Mouse (Mus musculus): ENCODE data around the gene Cisd2. TPM values are rescaled to one million over a fixed set of nuclear protein-coding genes. Genes with fewer than 3 reads are reported as not detected.

Cisd2 gene
- polyA plus RNA-seq, 1 experiment from 2014 or later, result 26.6 TPM

DNA sequence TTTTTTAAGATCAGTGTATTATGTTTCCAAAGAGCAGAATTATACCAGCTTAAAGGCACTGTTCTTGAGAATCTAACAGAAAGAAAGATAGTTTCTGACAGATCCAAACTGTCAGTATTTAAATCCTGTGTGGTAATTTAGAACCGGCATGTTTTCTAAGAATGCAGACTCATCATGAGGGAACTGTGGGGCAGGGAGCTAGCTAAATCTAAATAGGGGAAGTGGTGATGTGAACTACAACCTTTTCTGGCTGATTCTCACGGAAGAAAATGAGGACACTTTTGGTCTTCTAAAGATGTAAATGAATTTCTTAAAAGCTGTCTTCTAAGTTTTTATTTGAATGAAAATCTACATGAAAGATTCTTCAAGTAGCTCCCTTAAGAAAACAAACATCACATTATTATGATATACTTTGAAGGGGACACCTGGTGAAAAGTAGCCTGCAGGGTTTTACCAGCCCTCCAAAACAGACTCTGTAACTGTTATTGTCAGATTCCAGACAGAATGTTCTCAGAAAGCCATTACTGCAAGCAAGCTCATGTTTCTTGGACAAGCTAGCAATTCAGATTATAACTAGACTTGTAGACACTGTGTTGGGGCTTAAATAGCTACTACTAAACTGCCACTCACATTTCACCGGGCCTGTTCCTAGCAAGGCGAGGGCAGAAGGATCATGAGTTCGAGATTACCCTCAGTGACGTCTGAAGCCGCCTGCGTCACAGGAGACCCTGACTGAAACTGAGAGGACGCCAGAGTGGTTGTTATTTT, 3.0 kb downstream of the Cisd2 start:
- peak overlapping the region; percentile 73 for H3K27ac ChIP-seq (ENCODE audit: low read depth)
- no peak overlapping the region for H3K4me3 ChIP-seq (ENCODE audit: low read depth, low read length)
- no peaks in the 10 kb centered on the region for H3K27me3 ChIP-seq (ENCODE audit: insufficient read depth, low read length)
- peak overlapping the region; percentile 39 for H3K9ac ChIP-seq (replicated peaks)
- no peaks in the 10 kb centered on the region for H3K9me3 ChIP-seq (ENCODE audit: low read length)
- H3K36me3 ChIP-seq (replicated peaks; ENCODE audit: insufficient read depth, low read length), result 0 out of 2 replicates have a peak, but pooled peaks cover 4% of the 10 kb centered on the region
- WGBS (ENCODE audit: insufficient replicate concordance), result 69% methylated on average over 9 of the region's 9 CpGs
- no peak for TF ChIP-seq CTCF (IDR thresholded peaks at IDR 0.05; ENCODE audit: low read depth)
- TF ChIP-seq EP300 (IDR thresholded peaks at IDR 0.05; ENCODE audit: low read depth), result no peak
- no peak for ATAC-seq
- H3K4me2 ChIP-seq (ENCODE audit: low read depth, low read length), result peak overlapping the region; percentile 81
- no peak for DNase-seq
- H3K4me1 ChIP-seq (ENCODE audit: insufficient read depth), result peaks cover 12% of the 10 kb centered on the region

DNA sequence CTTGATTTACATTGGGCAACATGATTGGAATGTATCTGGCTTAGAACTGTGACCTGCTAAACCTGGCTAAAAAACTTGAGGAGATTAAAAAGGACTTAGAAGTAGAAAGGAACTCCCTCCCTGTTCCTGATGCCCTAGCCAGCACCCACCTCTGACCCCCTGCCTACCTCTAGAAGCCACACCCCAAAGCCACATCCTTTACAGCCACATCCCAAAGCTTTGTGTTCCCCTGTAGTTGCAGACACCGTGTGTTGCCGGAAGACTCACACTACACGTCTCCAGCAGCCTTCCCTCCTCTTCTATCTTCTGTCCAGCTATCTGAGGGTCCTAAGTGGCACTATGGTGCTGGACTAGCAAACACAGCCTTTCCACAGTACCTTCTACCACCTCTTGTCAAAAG, 5.9 kb downstream of the Cisd2 start:
- Histone ChIP-seq H3K36me3 (replicated peaks; ENCODE audit: insufficient read depth, low read length) (peaks cover 6% of the 10 kb centered on the region; the same call in 1 of the 2 replicates), H3K9me3 (ENCODE audit: low read length) (no peaks in the 10 kb centered on the region), H3K4me2 (ENCODE audit: low read depth, low read length) (no peak overlapping the region), H3K9ac (replicated peaks) (no peak overlapping the region), H3K4me3 (ENCODE audit: low read depth, low read length) (no peak overlapping the region), H3K27me3 (ENCODE audit: insufficient read depth, low read length) (no peaks in the 10 kb centered on the region), H3K27ac (ENCODE audit: low read depth) (no peak overlapping the region), H3K4me1 (ENCODE audit: insufficient read depth) (peaks cover 12% of the 10 kb centered on the region)
- DNase-seq (no peak), ATAC-seq (no peak)
- TF ChIP-seq CTCF (IDR thresholded peaks at IDR 0.05; ENCODE audit: low read depth) (no peak), EP300 (IDR thresholded peaks at IDR 0.05; ENCODE audit: low read depth) (no peak)
- 41% methylated on average over 3 of the region's 3 CpGs for WGBS (ENCODE audit: insufficient replicate concordance)

DNA sequence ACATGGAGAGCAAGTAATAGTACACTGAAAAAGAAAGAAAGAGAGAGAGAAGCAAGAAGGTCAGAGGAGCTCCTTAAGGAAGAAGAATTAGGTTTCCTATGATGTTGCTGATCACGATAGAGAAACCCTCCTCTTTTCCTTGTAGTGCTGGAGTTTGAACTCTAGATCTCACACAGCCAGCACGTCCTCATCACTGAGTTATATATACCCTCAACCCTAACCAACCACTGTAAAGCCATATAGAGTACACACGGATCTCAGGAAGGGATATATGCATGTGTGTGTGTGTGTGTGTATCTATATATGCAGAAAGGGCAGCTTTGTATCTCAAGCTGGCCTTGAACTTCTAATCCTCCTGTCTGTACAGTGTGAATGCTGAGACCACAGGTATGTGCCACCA, 6.5 kb downstream of the Cisd2 start:
- no peak for DNase-seq
- Histone ChIP-seq H3K4me2 (ENCODE audit: low read depth, low read length) (no peak overlapping the region), H3K4me1 (ENCODE audit: insufficient read depth) (peaks cover 11% of the 10 kb centered on the region), H3K9me3 (ENCODE audit: low read length) (no peaks in the 10 kb centered on the region), H3K9ac (replicated peaks) (no peak overlapping the region), H3K36me3 (replicated peaks; ENCODE audit: insufficient read depth, low read length) (peaks cover 6% of the 10 kb centered on the region; the same call in 1 of the 2 replicates), H3K27ac (ENCODE audit: low read depth) (no peak overlapping the region), H3K27me3 (ENCODE audit: insufficient read depth, low read length) (no peaks in the 10 kb centered on the region), H3K4me3 (ENCODE audit: low read depth, low read length) (no peak overlapping the region)
- 76% methylated on average over 3 of the region's 3 CpGs for WGBS (ENCODE audit: insufficient replicate concordance)
- ATAC-seq, result no peak
- TF ChIP-seq CTCF (IDR thresholded peaks at IDR 0.05; ENCODE audit: low read depth) (no peak), EP300 (IDR thresholded peaks at IDR 0.05; ENCODE audit: low read depth) (no peak)

DNA sequence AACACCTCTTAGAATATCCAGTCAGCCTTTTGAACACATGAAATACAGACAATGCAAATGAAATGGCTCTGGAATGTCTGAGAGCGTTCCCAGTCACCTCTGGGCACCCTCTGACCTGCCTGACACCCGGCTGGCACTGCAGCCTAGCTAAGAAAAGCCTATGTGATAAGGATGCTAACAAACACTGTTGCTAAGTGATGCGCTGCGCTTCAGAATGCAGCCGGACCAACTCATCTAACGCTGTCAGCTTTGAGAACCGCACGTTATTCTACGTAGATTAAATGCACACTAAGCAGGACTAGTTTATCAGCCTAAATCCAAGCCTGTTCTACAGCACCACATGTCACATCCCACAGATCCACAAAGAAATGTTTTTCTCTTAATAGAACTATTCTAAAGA, 11.9 kb downstream of the Cisd2 start:
- DNase-seq (no peak), ATAC-seq (no peak)
- Histone ChIP-seq H3K4me2 (ENCODE audit: low read depth, low read length) (no peak overlapping the region), H3K4me3 (ENCODE audit: low read depth, low read length) (no peak overlapping the region), H3K36me3 (replicated peaks; ENCODE audit: insufficient read depth, low read length) (peaks cover 13% of the 10 kb centered on the region), H3K27ac (ENCODE audit: low read depth) (no peak overlapping the region), H3K9me3 (ENCODE audit: low read length) (no peaks in the 10 kb centered on the region), H3K4me1 (ENCODE audit: insufficient read depth) (no peaks in the 10 kb centered on the region), H3K9ac (replicated peaks) (no peak overlapping the region), H3K27me3 (ENCODE audit: insufficient read depth, low read length) (no peaks in the 10 kb centered on the region)
- TF ChIP-seq CTCF (IDR thresholded peaks at IDR 0.05; ENCODE audit: low read depth) (no peak), EP300 (IDR thresholded peaks at IDR 0.05; ENCODE audit: low read depth) (no peak)
- WGBS (ENCODE audit: insufficient replicate concordance), result 77% methylated on average over 9 of the region's 9 CpGs

DNA sequence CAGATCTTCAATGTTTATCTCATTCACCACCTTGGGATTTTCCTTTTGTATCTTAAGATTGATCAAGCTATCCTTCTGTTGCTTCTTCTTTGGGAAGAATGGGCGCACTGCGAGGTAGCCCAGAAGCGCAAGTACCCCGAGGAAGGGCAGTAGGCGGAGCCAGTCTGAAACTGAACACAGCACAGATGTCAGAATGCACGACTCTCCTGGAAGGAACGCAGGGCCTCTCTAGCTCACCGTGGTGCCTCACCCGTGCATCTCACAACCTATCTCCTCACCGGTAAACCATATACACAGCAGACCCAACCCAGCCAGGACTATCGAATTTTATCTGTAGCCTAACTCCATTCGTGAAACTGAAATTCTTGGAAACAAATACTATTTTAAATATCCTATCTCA, 12.7 kb downstream of the Cisd2 start:
- Histone ChIP-seq H3K9ac (replicated peaks) (no peak overlapping the region), H3K27me3 (ENCODE audit: insufficient read depth, low read length) (no peaks in the 10 kb centered on the region), H3K9me3 (ENCODE audit: low read length) (no peaks in the 10 kb centered on the region), H3K27ac (ENCODE audit: low read depth) (no peak overlapping the region), H3K36me3 (replicated peaks; ENCODE audit: insufficient read depth, low read length) (peaks cover 9% of the 10 kb centered on the region), H3K4me2 (ENCODE audit: low read depth, low read length) (no peak overlapping the region), H3K4me1 (ENCODE audit: insufficient read depth) (no peaks in the 10 kb centered on the region), H3K4me3 (ENCODE audit: low read depth, low read length) (no peak overlapping the region)
- no peak for TF ChIP-seq EP300 (IDR thresholded peaks at IDR 0.05; ENCODE audit: low read depth)
- no peak for TF ChIP-seq CTCF (IDR thresholded peaks at IDR 0.05; ENCODE audit: low read depth)
- 87% methylated on average over 12 of the region's 12 CpGs for WGBS (ENCODE audit: insufficient replicate concordance)
- no peak for DNase-seq
- ATAC-seq, result no peak

DNA sequence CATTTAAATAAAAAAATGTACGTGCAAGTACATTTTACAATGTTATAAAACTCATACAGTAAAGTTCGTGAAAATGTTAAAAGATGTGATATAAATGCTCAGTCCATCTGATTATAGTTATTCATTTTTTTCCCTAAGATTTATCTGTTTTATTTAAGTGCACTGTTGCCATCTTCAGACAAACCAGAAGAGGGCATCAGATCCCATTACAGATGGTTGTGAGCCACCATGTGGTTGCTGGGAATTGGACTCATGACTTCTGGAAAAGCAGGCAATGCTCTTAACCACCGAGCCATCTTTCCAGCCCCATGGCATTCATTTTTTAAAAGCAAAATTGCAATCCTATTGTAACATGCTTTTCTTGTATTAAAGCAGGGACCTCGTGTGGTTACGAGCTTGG, 14.5 kb downstream of the Cisd2 start:
- Histone ChIP-seq H3K27me3 (ENCODE audit: insufficient read depth, low read length) (no peaks in the 10 kb centered on the region), H3K27ac (ENCODE audit: low read depth) (no peak overlapping the region), H3K9me3 (ENCODE audit: low read length) (no peaks in the 10 kb centered on the region), H3K4me1 (ENCODE audit: insufficient read depth) (no peaks in the 10 kb centered on the region), H3K4me2 (ENCODE audit: low read depth, low read length) (no peak overlapping the region), H3K4me3 (ENCODE audit: low read depth, low read length) (no peak overlapping the region), H3K9ac (replicated peaks) (no peak overlapping the region), H3K36me3 (replicated peaks; ENCODE audit: insufficient read depth, low read length) (peaks cover 7% of the 10 kb centered on the region)
- WGBS (ENCODE audit: insufficient replicate concordance), result 94% methylated on average over 5 of the region's 5 CpGs
- ATAC-seq, result no peak
- TF ChIP-seq CTCF (IDR thresholded peaks at IDR 0.05; ENCODE audit: low read depth) (peak; percentile 26), EP300 (IDR thresholded peaks at IDR 0.05; ENCODE audit: low read depth) (no peak)
- no peak for DNase-seq

All from liver, postnatal 0 days (tissue).